Mouse (Mus musculus) heart, embryonic 11.5 days (tissue): ENCODE measurements at regions not wholly inside any gene's neighbourhood (a gene's known extent, or its start where the extent isn't known, plus 50 kb on each side); places are given as distances from the start of the nearest gene placed in this dataset.

Experiments
- ATAC-seq: fragments of 200-750 bp; cut with Nextera tagmentation; replicated peaks from 2 replicates; pipeline ENCODE4 v1.8.0; 2017; ENCODE audit warnings: moderate library complexity; ENCODE audit not compliant: insufficient number of reproducible peaks, low FRiP score, low TSS enrichment
- H3K27ac ChIP-seq: fragments of 300-500 bp; sonication (generic); 2 replicates; pipeline ENCODE4 v1.5.1; 2014; ENCODE audit warnings: mild to moderate bottlenecking, low read depth, low read length
- H3K27me3 ChIP-seq: fragments of 300-500 bp; sonication (generic); 2 replicates; pipeline ENCODE4 v1.6.1; 2014; ENCODE audit warnings: mild to moderate bottlenecking, low read length, mixed read lengths; ENCODE audit not compliant: control insufficient read depth, insufficient read depth
- H3K36me3 ChIP-seq: fragments of 300-500 bp; sonication (generic); 2 replicates; pipeline ENCODE4 v1.6.1; 2014; ENCODE audit warnings: mild to moderate bottlenecking, low read length, moderate library complexity, mixed read lengths; ENCODE audit not compliant: control insufficient read depth, insufficient read depth
- H3K4me1 ChIP-seq: fragments of 300-500 bp; sonication (generic); 2 replicates; pipeline ENCODE4 v1.6.1; 2014; ENCODE audit warnings: low read length; ENCODE audit not compliant: control insufficient read depth, insufficient read depth
- H3K4me2 ChIP-seq: fragments of 300-500 bp; sonication (generic); 2 replicates; pipeline ENCODE4 v1.6.1; 2014; ENCODE audit warnings: mild to moderate bottlenecking, moderate library complexity
- H3K4me3 ChIP-seq: fragments of 300-500 bp; sonication (generic); 2 replicates; pipeline ENCODE4 v1.5.1; 2014; ENCODE audit warnings: low read depth, low read length
- H3K9ac ChIP-seq: fragments of 300-500 bp; sonication (generic); 2 replicates; pipeline ENCODE4 v1.6.1; 2014; ENCODE audit warnings: mild to moderate bottlenecking, low read depth, low read length, moderate library complexity
- H3K9me3 ChIP-seq: fragments of 300-500 bp; sonication (generic); replicated peaks from 2 replicates; pipeline ENCODE4 v1.6.1; 2016; ENCODE audit warnings: low read length; ENCODE audit not compliant: control insufficient read depth
- WGBS: fragments of 180-500 bp; shearing (Covaris S2); extraction: QIAGEN DNeasy Blood & Tissue Kit; methylation state at CpG from one replicate; pipeline ENCODE4 v1.1.7; 2014; ENCODE audit not compliant: insufficient replicate concordance; 5-methylcytosine and 5-hydroxymethylcytosine counted together

DNA sequence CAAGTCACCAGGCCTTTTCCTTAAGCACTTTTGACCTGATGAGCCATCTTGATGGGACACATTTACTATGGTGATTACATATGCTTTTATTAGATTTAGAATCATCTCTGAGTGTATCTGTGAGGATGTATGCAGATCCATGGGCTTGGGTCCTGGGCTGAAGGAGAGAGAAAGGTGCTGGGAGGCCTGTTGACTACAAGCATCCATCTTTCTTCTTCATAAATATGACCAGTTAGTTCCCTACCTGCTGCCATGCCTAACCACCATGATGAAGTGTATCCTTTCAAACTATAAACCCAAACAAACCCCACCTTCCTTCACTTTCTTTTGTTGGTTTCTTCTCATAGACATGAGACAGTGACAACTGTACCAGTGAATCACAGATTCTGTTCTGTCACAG lies 492.2 kb upstream of the Klf4 start:
- Histone ChIP-seq H3K4me3 (no peak overlapping the region), H3K4me1 (no peaks in the 10 kb centered on the region), H3K9ac (no peak overlapping the region), H3K4me2 (no peak overlapping the region), H3K36me3 (no peaks in the 10 kb centered on the region), H3K9me3 (no peaks in the 10 kb centered on the region), H3K27ac (no peak overlapping the region), H3K27me3 (no peaks in the 10 kb centered on the region)
- no peak for ATAC-seq

DNA sequence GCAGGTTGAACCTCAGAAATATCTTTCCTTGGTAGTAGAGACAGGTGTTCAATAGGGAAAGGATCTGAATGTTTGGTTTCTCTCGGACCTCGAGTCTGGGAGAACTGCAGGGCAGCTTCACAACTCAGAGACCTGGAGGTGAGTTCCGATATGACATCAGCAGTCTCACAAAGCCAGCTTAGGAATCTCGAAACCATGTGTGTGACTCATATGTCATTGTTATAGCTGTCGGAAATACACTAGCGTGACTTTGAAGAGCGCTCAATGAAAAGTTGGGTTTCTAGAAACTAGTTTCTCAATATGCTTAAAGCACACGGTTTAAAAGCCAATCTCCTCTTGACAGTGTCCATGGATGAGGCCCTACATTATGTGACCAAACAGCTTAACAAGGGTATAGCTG lies 485.9 kb upstream of the Klf4 start:
- H3K36me3 ChIP-seq, result no peaks in the 10 kb centered on the region
- no peak for ATAC-seq
- H3K27ac ChIP-seq, result no peak overlapping the region
- H3K27me3 ChIP-seq, result no peaks in the 10 kb centered on the region
- H3K9ac ChIP-seq, result no peak overlapping the region
- no peaks in the 10 kb centered on the region for H3K4me1 ChIP-seq
- H3K9me3 ChIP-seq, result no peaks in the 10 kb centered on the region
- no peak overlapping the region for H3K4me2 ChIP-seq
- WGBS, result 86% methylated on average over 8 of the region's 8 CpGs
- H3K4me3 ChIP-seq, result no peak overlapping the region

DNA sequence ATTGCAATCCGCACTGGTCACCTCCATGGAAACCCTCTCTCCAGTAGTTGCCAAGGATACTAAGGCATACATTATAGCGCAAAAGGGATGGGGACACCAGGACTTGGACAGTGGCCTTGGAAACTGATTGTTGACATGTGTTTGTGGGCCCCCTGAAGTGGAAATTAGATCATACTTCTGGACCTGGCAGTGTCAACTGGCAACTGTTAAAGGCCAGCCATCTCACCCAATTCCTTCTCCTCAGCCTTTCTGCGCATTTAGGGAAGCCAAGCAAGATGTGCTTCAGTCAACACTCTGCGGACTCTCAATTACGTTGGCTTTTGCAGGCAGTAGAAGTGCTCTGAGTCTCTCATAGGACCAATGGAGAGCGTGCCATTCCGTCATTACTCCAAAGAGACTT lies 483.2 kb upstream of the Klf4 start:
- ATAC-seq, result no peak
- Histone ChIP-seq H3K4me3 (no peak overlapping the region), H3K27ac (no peak overlapping the region), H3K9ac (no peak overlapping the region), H3K36me3 (no peaks in the 10 kb centered on the region), H3K27me3 (no peaks in the 10 kb centered on the region), H3K9me3 (no peaks in the 10 kb centered on the region), H3K4me1 (no peaks in the 10 kb centered on the region), H3K4me2 (no peak overlapping the region)
- WGBS, result 83% methylated on average over 7 of the region's 7 CpGs

DNA sequence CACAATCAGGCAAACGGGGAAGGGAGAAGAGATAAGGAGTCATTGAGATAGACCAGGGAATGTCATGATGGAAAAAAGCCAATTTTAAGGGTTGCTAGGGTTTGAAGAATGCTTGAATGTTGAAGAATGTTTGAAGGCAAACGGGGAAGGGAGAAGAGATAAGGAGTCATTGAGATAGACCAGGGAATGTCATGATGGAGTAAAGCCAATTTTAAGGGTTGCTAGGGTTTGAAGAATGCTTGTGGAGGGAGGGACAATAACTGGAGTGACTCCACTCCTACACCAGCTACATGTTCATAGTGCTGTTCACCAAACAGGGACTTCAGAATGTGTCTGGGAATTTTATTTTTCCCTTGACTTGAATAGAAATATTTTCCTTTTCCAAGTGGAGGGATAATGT lies 476.0 kb upstream of the Klf4 start:
- H3K27ac ChIP-seq, result no peak overlapping the region
- ATAC-seq, result no peak
- 11% methylated on average over 2 of the region's 2 CpGs for WGBS

DNA sequence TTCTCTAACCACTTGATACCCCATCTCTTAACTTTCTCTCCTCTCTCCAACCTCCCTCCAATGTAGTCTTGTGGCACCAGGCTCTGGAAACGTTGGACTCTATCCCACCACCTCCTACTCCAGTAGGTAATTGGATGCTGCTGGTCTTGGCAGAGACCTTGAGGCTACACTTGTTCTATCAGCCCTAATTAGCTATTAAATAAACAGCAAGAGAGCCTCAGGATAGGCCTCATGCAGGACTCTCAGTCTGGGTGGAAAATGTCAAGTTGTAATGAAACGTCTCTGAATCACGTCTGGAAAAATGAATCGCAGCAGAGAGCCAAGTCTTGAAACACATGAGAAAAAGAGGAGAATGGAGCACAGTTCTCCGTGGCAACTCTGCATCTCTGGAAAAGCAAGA lies 472.0 kb upstream of the Klf4 start:
- ATAC-seq, result no peak
- H3K9me3 ChIP-seq, result no peaks in the 10 kb centered on the region
- no peaks in the 10 kb centered on the region for H3K36me3 ChIP-seq
- peaks cover 9% of the 10 kb centered on the region; the same call in 1 of the 2 replicates for H3K4me1 ChIP-seq
- WGBS, result 72% methylated on average over 5 of the region's 5 CpGs
- H3K9ac ChIP-seq, result no peak overlapping the region
- H3K27ac ChIP-seq, result no peak overlapping the region
- H3K4me2 ChIP-seq, result no peak overlapping the region
- no peaks in the 10 kb centered on the region for H3K27me3 ChIP-seq
- H3K4me3 ChIP-seq, result no peak overlapping the region

More for the DNA sequence above, 476.0 kb upstream of the Klf4 start:
- Histone ChIP-seq H3K4me3 (no peak overlapping the region), H3K4me2 (no peak overlapping the region), H3K4me1 (0 out of 2 replicates have a peak, but pooled peaks cover 4% of the 10 kb centered on the region), H3K9ac (no peak overlapping the region), H3K9me3 (no peaks in the 10 kb centered on the region), H3K27me3 (no peaks in the 10 kb centered on the region), H3K36me3 (no peaks in the 10 kb centered on the region)

DNA sequence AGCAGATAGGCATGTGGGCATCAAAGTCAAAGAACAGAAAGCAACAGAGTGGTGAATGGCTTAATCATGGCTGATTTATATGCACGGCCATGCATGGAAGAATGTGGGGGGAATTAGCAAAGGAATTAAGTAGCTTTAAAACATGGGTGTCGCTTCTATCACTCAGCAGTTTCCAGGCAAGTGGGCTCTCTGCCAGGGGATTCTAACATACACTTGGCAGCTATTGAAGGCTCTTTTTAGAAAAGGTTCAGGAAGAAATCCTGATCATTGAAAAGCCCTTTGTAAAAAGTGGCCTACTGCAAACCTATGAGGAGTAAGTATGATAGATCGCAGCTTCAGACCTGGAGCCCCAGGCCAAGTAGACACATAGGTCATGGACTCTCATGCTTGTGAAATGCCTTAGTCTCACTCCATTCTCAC lies 469.1 kb upstream of the Klf4 start:
- Histone ChIP-seq H3K36me3 (no peaks in the 10 kb centered on the region), H3K27ac (no peak overlapping the region), H3K4me3 (no peak overlapping the region), H3K4me2 (no peak overlapping the region), H3K9me3 (no peaks in the 10 kb centered on the region), H3K27me3 (no peaks in the 10 kb centered on the region), H3K4me1 (peaks cover 5% of the 10 kb centered on the region; the same call in 1 of the 2 replicates), H3K9ac (no peak overlapping the region)
- WGBS, result 56% methylated on average over 3 of the region's 3 CpGs
- no peak for ATAC-seq

DNA sequence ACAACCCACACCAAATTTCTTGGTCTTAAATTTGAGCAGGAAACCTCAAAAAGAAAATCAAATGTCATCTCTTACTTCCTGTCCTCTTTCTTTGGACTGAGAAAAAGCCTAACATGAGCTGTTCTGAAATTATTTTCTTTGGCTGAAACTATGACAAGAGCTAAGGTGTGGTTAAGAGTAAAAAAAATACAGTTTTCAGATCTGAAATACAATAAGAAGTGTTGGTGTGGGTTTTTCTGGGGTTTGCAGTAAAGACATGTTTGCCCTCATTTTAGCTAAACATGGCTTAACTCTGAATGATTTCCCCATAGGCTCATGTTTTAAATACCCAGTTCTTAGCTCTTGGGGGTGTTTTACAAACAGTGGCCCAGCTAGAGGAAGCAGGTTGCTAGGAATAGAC lies 451.8 kb upstream of the Klf4 start:
- Histone ChIP-seq H3K9ac (no peak overlapping the region), H3K36me3 (no peaks in the 10 kb centered on the region), H3K27me3 (no peaks in the 10 kb centered on the region), H3K4me3 (no peak overlapping the region), H3K27ac (no peak overlapping the region), H3K4me1 (no peaks in the 10 kb centered on the region), H3K4me2 (no peak overlapping the region), H3K9me3 (no peaks in the 10 kb centered on the region)
- ATAC-seq, result no peak

DNA sequence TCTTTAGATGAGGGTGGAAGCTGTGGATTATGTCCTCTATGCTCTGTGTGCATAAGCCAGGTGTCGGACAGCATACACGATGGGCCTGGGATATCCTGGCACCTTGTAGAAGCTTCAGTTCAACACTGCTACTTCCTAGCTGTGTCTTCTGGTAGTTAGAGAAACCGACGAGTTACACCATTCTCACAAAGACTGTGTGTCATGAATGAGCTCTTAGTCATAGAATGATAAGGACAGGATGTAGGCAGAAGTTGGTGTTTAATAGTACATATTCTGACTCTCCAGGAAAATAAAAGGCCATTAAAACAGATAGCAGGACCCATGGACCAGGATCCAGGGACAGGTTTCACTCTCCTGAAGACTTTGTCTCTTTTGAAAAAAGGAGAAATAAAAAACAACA lies 446.3 kb upstream of the Klf4 start:
- Histone ChIP-seq H3K4me2 (no peak overlapping the region), H3K4me1 (no peaks in the 10 kb centered on the region), H3K36me3 (no peaks in the 10 kb centered on the region), H3K9ac (no peak overlapping the region), H3K9me3 (no peaks in the 10 kb centered on the region), H3K27ac (no peak overlapping the region), H3K4me3 (no peak overlapping the region), H3K27me3 (no peaks in the 10 kb centered on the region)
- WGBS, result 72% methylated on average over 4 of the region's 4 CpGs
- ATAC-seq, result no peak

DNA sequence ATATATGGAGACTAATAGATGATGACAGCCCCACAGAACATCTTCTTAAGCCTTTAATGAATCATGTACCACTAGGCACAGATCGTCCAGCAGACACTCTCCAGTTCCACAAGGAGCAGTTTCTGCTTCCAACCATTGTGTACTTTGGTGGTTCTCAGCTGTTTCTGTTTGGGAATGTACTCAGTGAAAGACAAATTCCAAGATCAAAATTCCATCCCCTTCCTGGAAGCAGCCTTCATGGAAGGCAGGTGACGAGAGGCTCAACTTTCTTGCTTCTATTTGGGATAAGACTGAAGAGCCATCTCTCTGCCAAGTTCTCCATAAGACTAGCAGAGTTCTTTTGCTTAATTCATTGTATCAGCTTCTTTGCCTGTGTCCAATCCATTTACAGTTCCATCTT lies 444.0 kb upstream of the Klf4 start:
- Histone ChIP-seq H3K4me1 (no peaks in the 10 kb centered on the region), H3K4me2 (no peak overlapping the region), H3K36me3 (no peaks in the 10 kb centered on the region), H3K27me3 (no peaks in the 10 kb centered on the region), H3K9me3 (no peaks in the 10 kb centered on the region), H3K4me3 (no peak overlapping the region), H3K9ac (no peak overlapping the region), H3K27ac (no peak overlapping the region)
- 69% methylated on average over 2 of the region's 2 CpGs for whole genome bisulfite sequencing
- ATAC-seq, result no peak
